Mouse (Mus musculus) liver, adult 2 months (tissue): ENCODE results near the gene Enox1.

Source experiments
- CTCF ChIP-seq: fragments of 200-500 bp; IDR thresholded peaks from 2 replicates; pipeline ENCODE4 v1.5.1; 2011; ENCODE audit warnings: low read depth, low read length, control low read depth
- POLR2A ChIP-seq: fragments of 200-500 bp; IDR thresholded peaks from 2 replicates; pipeline ENCODE4 v1.6.1; 2011; ENCODE audit warnings: low read length, control low read depth; ENCODE audit not compliant: insufficient read depth; ENCODE audit errors: extremely low read depth

GRCm38 (mm10) chr14:77159397-77159796 lies 2.8 kb downstream of the Enox1 start:
- TF ChIP-seq CTCF: no peak
- no peak for TF ChIP-seq POLR2A
